Mouse (Mus musculus): ENCODE measurements around the gene Sirt4. TPM values are rescaled to one million over a fixed set of nuclear protein-coding genes. Genes with fewer than 3 reads are reported as not detected.
A peak's percentile ranks its signal among the peaks of the same experiment; 100 is the strongest.
"Not testable (repeated sequence)": the region's sequence is repeated elsewhere in the genome, so short reads cannot be mapped to it uniquely, and the experiment has no call there.

Gene Sirt4
- polyA plus RNA-seq, 1 experiment from 2014 or later, result 6.0 TPM

DNA sequence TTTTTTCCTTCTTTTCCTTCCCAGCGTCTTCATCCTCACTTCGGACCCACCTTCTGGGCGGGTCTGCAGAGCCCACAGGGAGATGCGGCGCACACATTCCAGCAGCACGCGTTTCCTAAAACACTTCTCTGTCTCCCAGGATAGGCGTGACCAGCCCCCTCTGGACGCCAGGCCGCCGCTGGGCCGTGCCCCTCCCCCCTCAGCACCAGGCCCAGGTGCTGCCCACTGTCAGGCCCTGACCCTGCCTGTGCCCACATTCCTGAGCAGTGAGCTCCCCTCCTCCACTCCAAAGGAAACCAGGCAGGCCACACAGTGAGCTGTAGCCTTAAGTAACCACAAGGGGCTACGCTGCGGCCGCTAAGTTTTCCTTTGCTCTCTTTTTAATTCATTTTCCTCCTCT lies 39.4 kb upstream of the Sirt4 start:
- H3K4me2 ChIP-seq, result no peak overlapping the region
- 0 out of 2 replicates have a peak, but pooled peaks cover 3% of the 10 kb centered on the region for H3K36me3 ChIP-seq (replicated peaks)
- ATAC-seq (ENCODE audit: insufficient read depth), result no peak
- H3K9me3 ChIP-seq (replicated peaks), result no peaks in the 10 kb centered on the region
- H3K27ac ChIP-seq (replicated peaks), result no peak overlapping the region; the same call in 1 of the 2 replicates
- H3K27me3 ChIP-seq, result no peaks in the 10 kb centered on the region
- no peak overlapping the region for H3K4me3 ChIP-seq (replicated peaks)
- 35% methylated on average over 15 of the region's 15 CpGs for WGBS (ENCODE audit: insufficient replicate concordance)
- no peak overlapping the region for H3K9ac ChIP-seq
- H3K4me1 ChIP-seq (replicated peaks), result peaks cover 86% of the 10 kb centered on the region

DNA sequence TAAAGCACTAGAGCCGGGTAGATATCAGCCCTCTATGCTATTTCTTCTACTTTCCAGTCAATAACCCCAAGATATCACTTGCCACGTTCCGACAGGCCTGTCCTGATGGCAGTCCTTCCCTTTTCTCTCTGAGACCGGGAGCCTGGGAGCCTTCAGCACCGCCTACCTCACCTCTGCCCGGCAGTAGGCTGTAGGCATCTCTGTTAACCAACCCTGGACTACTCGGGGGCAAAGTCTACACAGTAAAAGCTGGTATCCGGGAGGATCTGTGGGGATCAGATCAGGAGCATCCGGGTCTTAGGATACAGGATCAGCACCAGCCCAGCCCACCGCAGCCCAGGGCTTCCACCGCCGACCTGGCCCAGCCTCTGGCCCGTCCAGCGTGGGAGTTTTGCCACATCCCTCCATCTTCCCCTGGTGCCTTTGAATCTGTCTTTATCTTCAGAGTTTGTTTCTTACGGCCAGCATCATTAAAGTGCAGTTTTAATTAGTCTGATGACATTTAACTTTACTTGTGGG lies 38.5 kb upstream of the Sirt4 start:
- no peak for ATAC-seq (ENCODE audit: insufficient read depth)
- Histone ChIP-seq H3K4me1 (replicated peaks) (peaks cover 78% of the 10 kb centered on the region), H3K4me3 (replicated peaks) (no peak overlapping the region), H3K27me3 (no peaks in the 10 kb centered on the region), H3K9me3 (replicated peaks) (no peaks in the 10 kb centered on the region), H3K36me3 (replicated peaks) (0 out of 2 replicates have a peak, but pooled peaks cover 3% of the 10 kb centered on the region), H3K27ac (replicated peaks) (peak overlapping the region; percentile 82), H3K9ac (no peak overlapping the region; the same call in 1 of the 2 replicates), H3K4me2 (no peak overlapping the region)
- 60% methylated on average over 15 of the region's 15 CpGs for WGBS (ENCODE audit: insufficient replicate concordance)

DNA sequence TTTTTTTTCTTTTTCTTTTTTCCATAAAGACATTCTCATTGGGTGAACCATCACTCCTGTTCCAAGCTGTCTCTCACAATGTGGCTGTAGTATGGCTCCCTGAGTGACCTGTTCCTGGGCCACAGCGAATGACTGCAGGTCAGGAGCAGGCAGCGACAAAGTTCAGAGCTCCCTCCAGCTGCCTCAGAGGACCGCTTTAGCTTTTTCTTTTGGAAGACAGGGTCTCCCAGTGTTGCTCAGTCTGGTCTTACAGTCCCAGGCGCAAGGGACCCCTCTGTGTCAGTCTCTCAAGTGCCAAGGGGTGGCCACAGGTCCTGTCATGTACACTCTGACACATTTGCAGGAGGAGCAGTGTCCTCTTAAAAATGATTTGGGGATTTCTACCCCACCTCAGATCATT lies 38.0 kb upstream of the Sirt4 start:
- H3K27me3 ChIP-seq, result no peaks in the 10 kb centered on the region
- H3K27ac ChIP-seq (replicated peaks), result peak overlapping the region; percentile 82
- H3K4me1 ChIP-seq (replicated peaks), result peaks cover 77% of the 10 kb centered on the region
- 0 out of 2 replicates have a peak, but pooled peaks cover 3% of the 10 kb centered on the region for H3K36me3 ChIP-seq (replicated peaks)
- no peak for ATAC-seq (ENCODE audit: insufficient read depth)
- H3K4me2 ChIP-seq, result peak overlapping the region; percentile 69; the same call in 1 of the 2 replicates
- no peaks in the 10 kb centered on the region for H3K9me3 ChIP-seq (replicated peaks)
- WGBS (ENCODE audit: insufficient replicate concordance), result 75% methylated on average over 4 of the region's 4 CpGs
- no peak overlapping the region for H3K4me3 ChIP-seq (replicated peaks)
- no peak overlapping the region; the same call in 1 of the 2 replicates for H3K9ac ChIP-seq

DNA sequence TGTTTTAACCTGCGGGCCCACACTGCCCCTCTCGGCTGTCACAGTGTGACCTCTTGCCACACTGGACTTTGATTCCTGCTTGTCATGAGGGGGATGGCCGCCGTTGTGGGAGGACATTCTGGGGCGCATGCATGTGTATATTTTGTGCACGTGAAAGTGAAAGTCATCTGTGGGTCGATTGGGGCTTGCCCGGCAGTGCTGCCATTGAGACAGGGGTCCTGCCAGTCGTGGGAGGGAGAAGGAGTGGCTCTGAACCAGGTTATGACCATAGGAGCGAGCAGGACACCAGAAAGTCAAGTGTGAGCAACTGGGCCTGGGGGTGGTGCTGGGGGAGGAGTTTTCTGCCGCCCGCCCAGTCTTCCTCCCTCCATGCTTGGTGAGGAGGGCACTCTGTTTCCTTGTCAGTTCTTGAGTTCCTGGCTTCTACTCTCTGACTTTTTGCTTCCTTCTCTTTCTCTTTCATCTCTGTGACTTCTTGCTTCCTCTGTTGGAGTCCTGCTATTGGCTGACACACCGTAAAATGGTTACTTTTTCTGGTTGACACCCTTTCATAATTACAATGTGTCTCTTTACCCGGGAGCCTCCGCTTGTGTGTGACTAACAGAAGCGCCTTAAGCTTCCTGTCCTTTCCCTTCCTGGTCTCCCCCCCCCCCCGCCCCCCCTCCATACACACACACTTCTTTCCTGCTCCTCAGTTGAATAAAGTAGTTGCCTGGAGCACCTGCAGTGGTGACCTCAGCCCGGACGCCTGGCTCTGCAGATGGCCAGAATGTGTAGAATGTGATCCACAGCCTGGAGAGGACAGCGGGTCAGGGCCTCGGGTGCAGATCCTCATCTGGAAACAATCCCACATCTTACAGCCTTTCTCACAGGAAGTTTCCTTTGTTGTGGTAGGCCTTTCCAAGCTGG lies 37.3 kb upstream of the Sirt4 start:
- H3K27me3 ChIP-seq, result no peaks in the 10 kb centered on the region
- 16% methylated on average over 21 of the region's 21 CpGs for WGBS (ENCODE audit: insufficient replicate concordance)
- 0 out of 2 replicates have a peak, but pooled peaks cover 3% of the 10 kb centered on the region for H3K36me3 ChIP-seq (replicated peaks)
- H3K9me3 ChIP-seq (replicated peaks), result no peaks in the 10 kb centered on the region
- peaks cover 79% of the 10 kb centered on the region for H3K4me1 ChIP-seq (replicated peaks)
- peak; percentile 60 for ATAC-seq (ENCODE audit: insufficient read depth)
- peak overlapping the region; percentile 45 for H3K4me3 ChIP-seq (replicated peaks)
- H3K9ac ChIP-seq, result peak overlapping the region; percentile 37; the same call in 1 of the 2 replicates
- peak overlapping the region; percentile 82 for H3K27ac ChIP-seq (replicated peaks)
- peak overlapping the region; percentile 69 for H3K4me2 ChIP-seq

DNA sequence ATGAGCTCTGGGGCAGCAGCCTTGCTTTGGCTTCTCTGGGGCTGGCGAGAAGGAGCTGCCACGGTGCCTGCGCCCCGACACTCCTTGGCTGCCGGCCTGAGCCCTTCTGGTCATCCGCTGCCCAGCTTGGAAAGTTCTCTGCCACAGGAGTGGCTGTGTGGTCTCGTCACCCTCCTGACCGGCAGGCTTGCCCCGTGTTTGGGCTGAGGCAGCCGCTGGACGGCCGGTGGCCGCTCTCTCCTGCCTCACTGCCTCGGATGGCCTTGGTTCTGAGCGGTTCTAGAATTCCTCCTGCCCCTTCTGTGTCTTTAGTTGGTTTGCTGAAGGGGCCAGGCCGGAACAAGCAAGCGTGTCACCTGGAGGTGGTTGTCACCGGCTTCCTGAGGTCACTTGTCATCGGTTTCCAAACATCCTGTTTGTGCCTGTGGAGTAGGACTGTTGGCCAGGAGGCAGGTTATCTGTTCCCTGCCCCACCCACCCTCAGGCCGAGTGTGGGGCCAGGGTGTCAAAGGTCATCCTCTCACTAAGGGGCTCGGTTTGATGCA lies 35.9 kb upstream of the Sirt4 start:
- Histone ChIP-seq H3K27ac (replicated peaks) (peak overlapping the region; percentile 82), H3K4me3 (replicated peaks) (no peak overlapping the region), H3K27me3 (no peaks in the 10 kb centered on the region), H3K4me1 (replicated peaks) (peaks cover 80% of the 10 kb centered on the region), H3K9ac (no peak overlapping the region), H3K4me2 (peak overlapping the region; percentile 69), H3K9me3 (replicated peaks) (no peaks in the 10 kb centered on the region), H3K36me3 (replicated peaks) (0 out of 2 replicates have a peak, but pooled peaks cover 7% of the 10 kb centered on the region)
- WGBS (ENCODE audit: insufficient replicate concordance), result 26% methylated on average over 21 of the region's 21 CpGs
- ATAC-seq (ENCODE audit: insufficient read depth), result peak; percentile 5; the same call in 1 of the 2 replicates

DNA sequence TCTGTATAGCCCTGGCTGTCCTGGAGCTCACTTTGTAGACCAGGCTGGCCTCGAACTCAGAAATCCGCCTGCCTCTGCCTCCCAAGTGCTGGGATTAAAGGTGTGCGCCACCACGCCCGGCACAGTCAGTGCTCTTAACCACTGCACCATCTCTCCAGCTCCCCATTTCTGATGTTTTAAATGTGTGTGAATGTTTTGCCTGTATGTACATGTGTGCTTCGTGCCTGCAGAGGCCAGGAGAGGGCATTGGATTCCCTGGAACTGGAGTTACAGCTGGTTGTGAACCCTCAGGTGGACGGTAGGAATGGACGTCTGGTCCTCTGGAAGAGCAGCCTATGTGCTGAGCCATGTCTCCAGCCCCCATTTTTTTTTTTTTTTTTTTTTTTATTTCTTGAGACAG lies 33.7 kb upstream of the Sirt4 start:
- H3K9me3 ChIP-seq (replicated peaks); H3K27ac ChIP-seq (replicated peaks); H3K36me3 ChIP-seq (replicated peaks); ATAC-seq (ENCODE audit: insufficient read depth); H3K9ac ChIP-seq; H3K27me3 ChIP-seq; H3K4me3 ChIP-seq (replicated peaks); H3K4me2 ChIP-seq: not testable (repeated sequence)
- H3K4me1 ChIP-seq (replicated peaks), result peaks cover 80% of the 10 kb centered on the region
- WGBS (ENCODE audit: insufficient replicate concordance), result 86% methylated on average over 8 of the region's 8 CpGs

DNA sequence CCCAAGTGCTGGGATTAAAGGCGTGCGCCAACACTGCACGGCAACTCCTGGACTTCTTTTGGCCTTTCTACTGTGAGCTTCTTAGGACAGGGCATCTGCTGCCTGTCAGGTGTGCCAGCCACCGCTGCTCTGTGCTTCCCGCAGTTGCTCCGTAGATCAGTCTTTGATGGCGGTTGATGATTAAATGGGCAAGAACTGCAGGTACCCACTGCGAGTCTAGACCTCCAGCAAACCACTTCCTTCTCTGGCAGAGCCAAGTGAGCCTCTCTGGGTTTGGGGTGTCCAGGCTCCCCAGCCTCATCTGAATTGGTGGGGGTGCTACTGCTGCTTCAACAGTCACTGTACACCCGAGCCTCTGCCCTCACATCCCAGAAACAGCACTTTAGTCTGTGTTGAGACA lies 33.0 kb upstream of the Sirt4 start:
- no peak overlapping the region for H3K4me2 ChIP-seq
- H3K27me3 ChIP-seq, result no peaks in the 10 kb centered on the region
- H3K27ac ChIP-seq (replicated peaks), result peak overlapping the region; percentile 2; the same call in 1 of the 2 replicates
- WGBS (ENCODE audit: insufficient replicate concordance), result 62% methylated on average over 9 of the region's 9 CpGs
- no peaks in the 10 kb centered on the region for H3K9me3 ChIP-seq (replicated peaks)
- H3K4me3 ChIP-seq (replicated peaks), result no peak overlapping the region
- H3K9ac ChIP-seq, result no peak overlapping the region
- peaks cover 80% of the 10 kb centered on the region for H3K4me1 ChIP-seq (replicated peaks)
- no peak for ATAC-seq (ENCODE audit: insufficient read depth)
- H3K36me3 ChIP-seq (replicated peaks), result 0 out of 2 replicates have a peak, but pooled peaks cover 3% of the 10 kb centered on the region

DNA sequence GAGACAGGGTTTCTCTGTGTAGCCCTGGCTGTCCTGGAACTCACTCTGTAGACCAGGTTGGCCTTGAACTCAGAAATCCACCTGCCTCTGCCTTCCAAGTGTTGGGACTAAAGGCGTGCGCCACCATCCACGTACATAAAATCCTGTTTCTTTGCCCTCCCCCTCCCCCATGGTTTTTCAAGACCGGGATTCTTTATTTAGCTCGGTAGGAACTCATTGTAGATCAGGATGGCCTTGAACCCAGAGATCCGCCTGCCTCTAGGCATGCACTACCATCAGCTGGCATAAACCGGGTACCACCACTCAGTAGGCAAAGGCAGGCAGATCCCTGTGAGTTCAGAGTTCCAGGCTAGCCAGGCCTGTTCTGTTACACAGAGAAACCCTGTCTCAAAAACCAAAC lies 32.4 kb upstream of the Sirt4 start:
- Histone ChIP-seq H3K4me1 (replicated peaks) (peaks cover 80% of the 10 kb centered on the region), H3K27me3 (no peaks in the 10 kb centered on the region)
- 59% methylated on average over 7 of the region's 7 CpGs for WGBS (ENCODE audit: insufficient replicate concordance)

DNA sequence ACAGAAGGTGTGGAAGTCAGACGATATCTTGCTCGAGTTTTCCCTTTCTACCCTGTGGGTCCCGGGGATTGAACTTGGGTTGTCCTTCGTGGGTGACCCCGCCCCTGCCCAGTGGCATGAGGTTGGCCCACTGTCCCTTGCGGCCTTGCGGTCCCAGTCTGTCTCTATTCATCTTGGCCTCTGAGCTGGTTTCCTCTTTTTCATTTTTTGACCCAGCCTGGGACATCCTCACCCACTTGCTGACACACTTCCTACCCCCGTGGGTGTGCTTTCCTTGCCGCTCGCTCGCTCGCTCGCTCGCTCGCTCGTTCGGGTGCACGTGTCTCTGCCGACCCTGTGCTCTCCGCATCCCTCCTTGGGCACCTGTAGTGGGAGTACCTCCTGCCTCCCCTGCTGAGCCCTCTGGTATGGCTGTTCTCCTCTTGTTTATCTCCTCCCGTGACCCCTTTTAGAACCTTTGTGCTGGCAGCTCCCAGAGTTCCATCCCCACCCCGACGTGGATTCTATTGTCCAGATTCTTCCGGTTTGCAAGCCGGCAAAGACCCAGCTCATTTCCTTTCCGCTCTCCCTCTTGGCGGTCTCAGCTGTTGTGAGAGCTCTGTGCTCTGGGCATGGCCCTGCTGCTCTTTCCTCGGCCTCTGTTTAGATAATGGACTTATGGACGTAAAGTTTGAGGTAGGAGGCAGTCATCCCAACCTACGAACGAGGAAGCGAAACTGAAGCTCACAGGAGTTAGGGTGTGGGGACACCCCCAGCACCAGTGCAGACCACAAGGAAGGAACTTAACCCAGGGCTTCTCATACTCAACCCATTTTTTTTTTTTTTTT lies 31.8 kb upstream of the Sirt4 start:
- H3K27me3 ChIP-seq, result no peaks in the 10 kb centered on the region
- no peak overlapping the region for H3K9ac ChIP-seq
- peak overlapping the region; percentile 32 for H3K4me3 ChIP-seq (replicated peaks)
- 32% methylated on average over 32 of the region's 32 CpGs for WGBS (ENCODE audit: insufficient replicate concordance)
- H3K27ac ChIP-seq (replicated peaks), result peak overlapping the region; percentile 51
- H3K4me1 ChIP-seq (replicated peaks), result peaks cover 76% of the 10 kb centered on the region
- no peaks in the 10 kb centered on the region for H3K9me3 ChIP-seq (replicated peaks)
- 0 out of 2 replicates have a peak, but pooled peaks cover 3% of the 10 kb centered on the region for H3K36me3 ChIP-seq (replicated peaks)
- peak; percentile 19 for ATAC-seq (ENCODE audit: insufficient read depth)
- H3K4me2 ChIP-seq, result peak overlapping the region; percentile 49

More for the DNA sequence above, 32.4 kb upstream of the Sirt4 start:
- ATAC-seq (ENCODE audit: insufficient read depth), result no peak
- Histone ChIP-seq H3K36me3 (replicated peaks) (0 out of 2 replicates have a peak, but pooled peaks cover 3% of the 10 kb centered on the region), H3K4me3 (replicated peaks) (no peak overlapping the region), H3K27ac (replicated peaks) (peak overlapping the region; percentile 51), H3K4me2 (0 out of 2 replicates have a peak overlapping the region, but pooled peaks have one; percentile 49), H3K9ac (no peak overlapping the region), H3K9me3 (replicated peaks) (no peaks in the 10 kb centered on the region)

DNA sequence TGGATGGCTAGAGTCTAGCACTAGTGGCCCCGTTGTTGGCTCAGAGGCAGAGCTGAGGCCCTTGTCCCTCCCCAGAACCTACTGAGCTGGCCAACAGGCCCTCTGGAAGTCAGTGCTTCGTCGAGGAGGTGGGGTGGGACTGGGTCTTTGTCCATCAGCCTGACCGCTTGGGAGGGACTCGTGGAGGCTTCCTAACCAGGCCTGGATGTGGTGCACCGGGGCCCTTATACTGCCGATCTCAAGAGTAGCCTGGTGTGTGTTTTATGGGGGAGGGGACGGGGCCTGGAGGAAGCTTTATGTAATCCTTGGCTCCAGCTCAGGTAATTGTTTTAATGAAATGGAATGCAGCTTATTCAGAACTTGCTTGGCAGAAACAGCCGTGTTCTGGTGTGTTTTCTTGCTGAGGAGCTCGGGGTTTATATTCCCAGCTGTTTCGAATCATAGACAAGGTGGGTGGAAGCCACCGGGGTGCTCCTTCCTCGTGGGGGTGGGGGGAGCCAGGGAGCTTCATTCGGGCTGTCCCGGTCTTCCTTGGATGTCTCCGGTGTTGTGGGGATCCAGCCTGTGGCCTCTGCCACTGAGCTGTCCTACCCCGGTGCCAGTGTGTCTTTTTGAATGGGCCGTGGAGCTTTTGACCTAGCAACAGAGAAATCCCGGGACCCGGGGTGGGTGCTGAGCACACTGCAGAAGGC lies 30.5 kb upstream of the Sirt4 start:
- peak overlapping the region; percentile 51 for H3K27ac ChIP-seq (replicated peaks)
- peak overlapping the region; percentile 32 for H3K4me2 ChIP-seq
- ATAC-seq (ENCODE audit: insufficient read depth), result no peak
- no peaks in the 10 kb centered on the region for H3K9me3 ChIP-seq (replicated peaks)
- no peak overlapping the region for H3K4me3 ChIP-seq (replicated peaks)
- H3K9ac ChIP-seq, result no peak overlapping the region
- H3K27me3 ChIP-seq, result no peaks in the 10 kb centered on the region
- WGBS (ENCODE audit: insufficient replicate concordance), result 54% methylated on average over 20 of the region's 20 CpGs
- peaks cover 74% of the 10 kb centered on the region for H3K4me1 ChIP-seq (replicated peaks)
- 0 out of 2 replicates have a peak, but pooled peaks cover 3% of the 10 kb centered on the region for H3K36me3 ChIP-seq (replicated peaks)

Data from liver, embryonic 15.5 days (tissue).